Mouse (Mus musculus): ENCODE results near the gene Dock10.

The Dock10 gene

DNA sequence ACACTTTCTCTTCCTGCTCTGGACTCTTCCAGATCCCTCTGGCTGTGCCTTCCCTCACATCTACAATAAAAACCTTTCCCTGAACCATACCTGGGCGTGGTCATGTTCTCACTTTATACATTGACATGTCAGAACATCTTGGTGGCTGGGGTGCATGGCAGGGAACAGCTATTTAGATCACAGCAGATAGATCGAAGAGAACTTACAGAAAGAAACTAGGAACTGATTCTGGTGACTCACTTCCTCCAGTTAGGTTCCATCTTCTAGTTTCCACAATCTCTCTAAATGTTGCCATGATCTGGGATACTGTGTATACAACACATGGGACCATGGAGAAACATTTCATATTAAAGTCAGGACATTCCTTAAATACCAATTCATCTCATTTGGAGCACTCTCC lies 304.4 kb downstream of the Dock10 start:
- DNase-seq, result no peak

DNA sequence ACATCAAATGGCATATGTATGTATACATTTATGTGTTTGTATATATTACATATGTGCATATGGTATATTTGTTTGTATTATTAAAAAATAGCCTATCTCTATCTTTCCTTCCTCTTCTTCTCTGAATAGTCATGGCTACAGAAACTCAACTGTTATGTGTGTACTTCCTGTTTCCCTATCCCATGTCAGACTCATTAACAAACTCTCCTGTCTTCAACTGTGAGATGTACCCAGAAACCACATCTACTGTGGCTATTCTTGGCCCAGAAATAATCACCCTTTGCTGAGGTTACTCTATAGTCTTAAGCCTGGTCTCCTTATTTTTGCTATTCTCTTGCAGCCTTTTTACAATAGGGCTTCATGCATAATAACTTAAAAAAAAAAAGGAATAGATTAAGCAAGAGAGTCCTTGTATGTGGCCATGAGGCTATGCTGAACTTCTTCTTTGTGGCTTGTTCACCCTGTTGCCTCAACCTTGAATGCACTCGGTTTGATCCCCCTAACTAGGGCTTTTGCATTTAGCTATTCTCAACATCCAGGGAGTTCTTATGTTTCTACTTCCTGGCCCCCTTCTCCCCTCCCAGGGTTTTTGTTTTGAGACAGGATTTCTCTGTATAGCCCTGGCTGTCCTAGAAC lies 306.3 kb downstream of the Dock10 start:
- DNase-seq, result no peak
